Mouse (Mus musculus): ENCODE measurements around the gene Prelid1. TPM values are rescaled to one million over a fixed set of nuclear protein-coding genes. Genes with fewer than 3 reads are reported as not detected.

Gene Prelid1
- polyA plus RNA-seq, 1 experiment, result 493 TPM

DNA sequence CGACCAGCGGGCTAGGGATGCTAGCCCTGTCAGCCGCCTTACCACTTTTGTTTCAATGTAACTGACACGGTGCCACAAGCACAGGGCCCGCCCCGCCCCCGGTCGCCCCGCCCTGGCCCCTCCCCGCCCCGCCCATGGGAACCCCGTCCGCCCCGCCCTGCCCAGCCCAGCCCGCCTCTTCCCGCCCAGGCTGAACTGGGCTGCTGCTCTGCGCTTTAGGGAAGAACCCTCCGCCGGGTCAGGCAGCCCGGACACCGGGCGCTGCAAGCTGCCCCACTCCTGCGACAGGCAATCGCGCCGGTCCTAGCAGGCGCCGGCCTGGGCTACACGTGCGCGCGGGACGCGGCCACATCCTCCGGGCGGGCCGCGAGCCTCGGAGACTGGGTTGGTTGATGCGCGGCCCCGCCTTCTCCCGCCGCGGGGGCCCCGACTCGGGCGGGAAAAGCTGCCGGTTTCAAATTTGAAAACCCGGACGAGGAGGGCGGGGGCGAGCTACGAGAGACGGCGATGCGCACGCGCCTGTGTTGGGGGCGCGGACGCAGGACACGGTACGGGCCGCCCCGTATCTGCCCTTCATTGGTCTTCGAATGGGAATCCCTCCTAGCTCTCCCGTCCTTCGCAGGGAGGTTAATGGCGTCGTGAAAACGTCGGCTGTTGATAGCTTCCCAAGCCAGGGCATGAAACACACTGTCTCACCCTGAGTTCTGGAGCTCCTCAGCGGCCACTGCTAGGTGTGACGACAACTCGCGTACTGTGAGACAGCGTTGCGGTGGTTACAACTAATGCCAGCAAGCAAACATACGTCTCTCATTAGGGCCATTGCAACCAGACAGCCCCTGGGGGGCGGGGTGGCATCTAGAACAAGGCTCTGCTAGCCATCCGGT, 9.6 kb downstream of the Prelid1 start, which contains the start of gene Mxd3:
Gene Mxd3 (minus strand): TSS at position 141 of the 884 bp plus-strand sequence.
- DNase-seq, result peak; percentile 87
- Histone ChIP-seq H3K36me3 (ENCODE audit: control insufficient read depth, insufficient read depth, low read length) (peaks cover 9% of the 10 kb centered on the region), H3K27ac (ENCODE audit: control insufficient read depth, insufficient read depth, low read length) (no peak within 1 kb of the TSS), H3K4me3 (ENCODE audit: control insufficient read depth, insufficient read depth, low read length) (peak within 1 kb of the TSS; percentile 62), H3K27me3 (ENCODE audit: control insufficient read depth, insufficient read depth, low read length) (no peaks in the 10 kb centered on the region), H3K4me1 (replicated peaks; ENCODE audit: control insufficient read depth, insufficient read depth, low read length) (peaks cover 30% of the 10 kb centered on the region)
- under 1% methylated on average over 82 of the region's 82 CpGs for WGBS
- TF ChIP-seq POLR2A (IDR thresholded peaks at IDR 0.05; ENCODE audit: control insufficient read depth, extremely low read depth, insufficient read depth, low read length, poor library complexity) (0 out of 2 replicates have a peak, but pooled peaks have one; percentile 19), CTCF (IDR thresholded peaks at IDR 0.05; ENCODE audit: borderline replicate concordance, control insufficient read depth, extremely low read depth, insufficient read depth, low read length, poor library complexity) (no peak)

- no peak for DNase-seq
- no peaks in the 10 kb centered on the region for H3K27me3 ChIP-seq (ENCODE audit: control insufficient read depth, insufficient read depth, low read length)
- no peak overlapping the region for H3K27ac ChIP-seq (ENCODE audit: control insufficient read depth, insufficient read depth, low read length)
- peak overlapping the region; percentile 62 for H3K4me3 ChIP-seq (ENCODE audit: control insufficient read depth, insufficient read depth, low read length)
- H3K36me3 ChIP-seq (ENCODE audit: control insufficient read depth, insufficient read depth, low read length), result peaks cover 2% of the 10 kb centered on the region; the same call in 1 of the 2 replicates
- 78% methylated on average over 14 of the region's 14 CpGs for WGBS
- H3K4me1 ChIP-seq (replicated peaks; ENCODE audit: control insufficient read depth, insufficient read depth, low read length), result peaks cover 30% of the 10 kb centered on the region
- TF ChIP-seq POLR2A (IDR thresholded peaks at IDR 0.05; ENCODE audit: control insufficient read depth, extremely low read depth, insufficient read depth, low read length, poor library complexity), result no peak
- no peak for TF ChIP-seq CTCF (IDR thresholded peaks at IDR 0.05; ENCODE audit: borderline replicate concordance, control insufficient read depth, extremely low read depth, insufficient read depth, low read length, poor library complexity)
Measured at GRCm38 (mm10) chr13:55330567-55331400, 10.5 kb downstream of the Prelid1 start.

- Histone ChIP-seq H3K4me3 (ENCODE audit: control insufficient read depth, insufficient read depth, low read length) (no peak overlapping the region), H3K27me3 (ENCODE audit: control insufficient read depth, insufficient read depth, low read length) (no peaks in the 10 kb centered on the region), H3K27ac (ENCODE audit: control insufficient read depth, insufficient read depth, low read length) (no peak overlapping the region), H3K36me3 (ENCODE audit: control insufficient read depth, insufficient read depth, low read length) (no peaks in the 10 kb centered on the region), H3K4me1 (replicated peaks; ENCODE audit: control insufficient read depth, insufficient read depth, low read length) (peaks cover 25% of the 10 kb centered on the region)
- TF ChIP-seq CTCF (IDR thresholded peaks at IDR 0.05; ENCODE audit: borderline replicate concordance, control insufficient read depth, extremely low read depth, insufficient read depth, low read length, poor library complexity), result no peak
- no peak for DNase-seq
- 96% methylated on average over 3 of the region's 3 CpGs for WGBS
Measured at GRCm38 (mm10) chr13:55332331-55332730, 12.0 kb downstream of the Prelid1 start.

GRCm38 (mm10) chr13:55335701-55336100, 15.4 kb downstream of the Prelid1 start:
- H3K27ac ChIP-seq (ENCODE audit: control insufficient read depth, insufficient read depth, low read length), result no peak overlapping the region
- no peak overlapping the region for H3K4me3 ChIP-seq (ENCODE audit: control insufficient read depth, insufficient read depth, low read length)
- no peak for DNase-seq
- WGBS, result 94% methylated on average over 4 of the region's 4 CpGs
- peaks cover 3% of the 10 kb centered on the region for H3K4me1 ChIP-seq (replicated peaks; ENCODE audit: control insufficient read depth, insufficient read depth, low read length)
- TF ChIP-seq CTCF (IDR thresholded peaks at IDR 0.05; ENCODE audit: borderline replicate concordance, control insufficient read depth, extremely low read depth, insufficient read depth, low read length, poor library complexity) (no peak), POLR2A (IDR thresholded peaks at IDR 0.05; ENCODE audit: control insufficient read depth, extremely low read depth, insufficient read depth, low read length, poor library complexity) (no peak)
- H3K36me3 ChIP-seq (ENCODE audit: control insufficient read depth, insufficient read depth, low read length), result no peaks in the 10 kb centered on the region
- H3K27me3 ChIP-seq (ENCODE audit: control insufficient read depth, insufficient read depth, low read length), result no peaks in the 10 kb centered on the region

- TF ChIP-seq POLR2A (IDR thresholded peaks at IDR 0.05; ENCODE audit: control insufficient read depth, extremely low read depth, insufficient read depth, low read length, poor library complexity) (no peak), CTCF (IDR thresholded peaks at IDR 0.05; ENCODE audit: borderline replicate concordance, control insufficient read depth, extremely low read depth, insufficient read depth, low read length, poor library complexity) (no peak)
- no peak for DNase-seq
- H3K4me3 ChIP-seq (ENCODE audit: control insufficient read depth, insufficient read depth, low read length), result no peak overlapping the region
- no peak overlapping the region for H3K27ac ChIP-seq (ENCODE audit: control insufficient read depth, insufficient read depth, low read length)
- H3K27me3 ChIP-seq (ENCODE audit: control insufficient read depth, insufficient read depth, low read length), result no peaks in the 10 kb centered on the region
- no peaks in the 10 kb centered on the region; the same call in 1 of the 2 replicates for H3K4me1 ChIP-seq (replicated peaks; ENCODE audit: control insufficient read depth, insufficient read depth, low read length)
- WGBS, result 93% methylated on average over 8 of the region's 10 CpGs
- H3K36me3 ChIP-seq (ENCODE audit: control insufficient read depth, insufficient read depth, low read length), result no peaks in the 10 kb centered on the region
Measured at GRCm38 (mm10) chr13:55337341-55337975, 17.2 kb downstream of the Prelid1 start.
